Mouse (Mus musculus): ENCODE measurements at regions not wholly inside any gene's neighbourhood (a gene's known extent, or its start where the extent isn't known, plus 50 kb on each side); places are given as distances from the start of the nearest gene placed in this dataset.
A peak's percentile ranks its signal among the peaks of the same experiment; 100 is the strongest.

DNA sequence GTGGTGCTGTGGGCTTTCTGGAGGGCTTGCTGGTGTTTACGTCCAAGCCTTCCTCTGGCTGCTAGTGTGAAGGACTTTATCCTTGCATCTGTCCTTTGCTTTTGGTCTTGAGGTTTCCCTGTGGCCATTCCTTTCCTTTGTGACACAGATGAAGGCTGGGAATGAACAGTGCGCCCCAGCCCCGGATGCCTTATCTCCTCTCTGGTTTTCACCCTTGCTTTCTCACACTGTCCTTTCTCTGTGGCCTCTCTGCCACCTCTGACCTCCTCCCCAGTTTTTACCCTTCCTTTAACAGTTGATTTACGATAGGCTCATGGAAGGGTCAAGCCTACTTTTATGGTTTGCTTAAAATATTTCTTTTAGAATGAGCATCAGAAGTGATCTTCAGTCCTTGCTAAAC lies 53.2 kb downstream of the Gas1 start:
- no peak for DNase-seq

GRCm38 (mm10) chr13:60123174-60123587 lies 54.0 kb downstream of the Gas1 start:
- no peak for DNase-seq

DNA sequence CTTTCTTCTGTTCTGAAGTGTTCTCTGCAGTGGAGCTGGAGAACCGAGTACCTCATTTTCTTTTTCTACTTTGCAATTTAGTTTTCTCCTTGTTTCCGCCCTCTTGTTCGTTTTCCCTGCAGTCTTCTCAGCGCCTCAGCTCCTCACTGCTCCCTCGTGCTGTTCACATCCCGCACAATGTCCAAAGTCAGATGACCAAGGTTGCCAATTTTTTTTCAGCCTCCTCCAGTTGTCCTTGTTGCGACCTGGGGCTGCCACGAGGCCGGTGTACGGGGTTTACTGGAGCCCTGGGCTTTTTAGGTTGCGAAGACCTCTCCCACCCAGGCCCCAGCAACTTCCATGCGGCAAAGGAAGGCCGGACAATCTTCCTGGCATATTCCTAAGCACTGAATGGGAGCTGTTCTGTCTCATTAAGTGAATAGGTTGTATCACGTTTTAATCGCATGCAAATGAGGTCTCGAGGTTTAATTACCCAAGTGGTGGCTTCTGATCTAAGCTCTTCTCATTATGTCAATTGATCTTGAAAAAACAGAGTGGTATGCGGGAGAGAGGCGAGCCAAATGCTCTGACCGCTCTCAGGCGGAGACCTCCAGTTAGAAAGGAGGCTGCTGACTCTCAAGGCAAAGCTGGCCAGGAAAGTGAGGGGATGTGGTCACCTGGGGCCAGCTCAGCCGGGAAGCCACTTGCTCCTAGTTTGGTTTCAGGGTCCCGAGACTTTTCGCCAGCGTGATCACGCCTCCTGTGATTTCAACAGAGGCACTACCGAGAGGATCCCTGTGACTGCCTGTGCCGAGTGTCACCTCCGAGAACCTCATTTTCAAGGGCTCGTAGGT lies 54.6 kb downstream of the Gas1 start:
- no peak for DNase-seq

DNA sequence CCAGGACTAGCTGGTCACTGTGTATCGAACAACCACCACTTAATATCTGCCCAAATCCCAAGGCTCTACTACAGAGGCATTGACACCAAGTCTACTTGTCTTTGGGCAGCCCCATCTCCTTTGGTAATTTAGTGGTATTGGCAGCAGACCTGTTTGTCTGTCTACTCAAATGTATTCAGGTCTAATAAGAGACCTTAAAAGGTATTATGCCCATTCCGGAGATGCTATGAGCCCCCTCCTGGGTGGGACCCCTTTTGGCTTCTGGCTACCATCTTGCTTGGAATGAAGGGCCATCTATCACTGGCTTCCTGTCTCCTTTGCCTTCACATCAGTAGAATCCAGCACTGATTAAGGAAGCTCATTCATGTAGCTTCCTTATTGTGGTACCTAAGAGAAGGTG lies 65.7 kb downstream of the Gas1 start:
- DNase-seq = no peak

DNA sequence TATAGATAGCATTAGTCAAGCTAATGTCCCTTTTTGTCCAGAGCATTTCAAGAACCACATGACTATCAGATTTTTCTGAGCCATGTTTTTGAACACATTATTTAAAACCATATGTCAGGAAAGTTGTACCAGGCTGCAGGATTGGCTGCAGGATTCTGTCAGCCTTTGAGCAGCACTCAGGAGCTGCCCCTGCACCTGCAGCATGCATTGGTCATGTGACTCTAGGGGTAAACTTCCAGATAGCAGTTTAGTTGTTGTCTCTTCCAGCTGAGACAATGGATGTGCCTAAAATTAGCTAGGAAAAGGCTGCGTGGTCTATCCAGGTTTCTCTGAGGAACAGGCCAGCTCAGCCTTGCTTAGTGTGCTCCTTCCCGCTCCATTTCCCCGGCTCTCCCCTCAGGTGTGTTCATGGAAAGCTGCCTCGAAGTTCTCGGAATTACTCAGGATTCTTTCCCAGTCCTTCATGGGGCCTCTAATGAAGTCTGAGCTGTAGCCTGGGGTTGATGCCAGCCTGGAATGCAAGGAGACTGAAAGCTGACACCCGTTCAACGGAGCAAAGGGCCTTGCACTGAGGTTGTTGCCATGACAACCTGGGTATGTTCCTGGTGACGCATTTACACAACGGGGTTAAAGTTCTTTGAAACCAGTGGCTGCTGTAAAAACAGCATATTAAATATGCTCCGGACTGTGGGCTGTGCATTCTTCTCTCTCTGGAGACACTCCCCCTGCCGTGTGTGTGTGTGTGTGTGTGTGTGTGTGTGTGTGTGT lies 66.9 kb downstream of the Gas1 start:
- peak; percentile 28 for DNase-seq

- DNase-seq = peak; percentile 54
Observed at GRCm38 (mm10) chr13:60105286-60105685, 71.9 kb downstream of the Gas1 start.

- no peak for DNase-seq
Observed at GRCm38 (mm10) chr13:60101651-60102050, 75.5 kb downstream of the Gas1 start.

DNA sequence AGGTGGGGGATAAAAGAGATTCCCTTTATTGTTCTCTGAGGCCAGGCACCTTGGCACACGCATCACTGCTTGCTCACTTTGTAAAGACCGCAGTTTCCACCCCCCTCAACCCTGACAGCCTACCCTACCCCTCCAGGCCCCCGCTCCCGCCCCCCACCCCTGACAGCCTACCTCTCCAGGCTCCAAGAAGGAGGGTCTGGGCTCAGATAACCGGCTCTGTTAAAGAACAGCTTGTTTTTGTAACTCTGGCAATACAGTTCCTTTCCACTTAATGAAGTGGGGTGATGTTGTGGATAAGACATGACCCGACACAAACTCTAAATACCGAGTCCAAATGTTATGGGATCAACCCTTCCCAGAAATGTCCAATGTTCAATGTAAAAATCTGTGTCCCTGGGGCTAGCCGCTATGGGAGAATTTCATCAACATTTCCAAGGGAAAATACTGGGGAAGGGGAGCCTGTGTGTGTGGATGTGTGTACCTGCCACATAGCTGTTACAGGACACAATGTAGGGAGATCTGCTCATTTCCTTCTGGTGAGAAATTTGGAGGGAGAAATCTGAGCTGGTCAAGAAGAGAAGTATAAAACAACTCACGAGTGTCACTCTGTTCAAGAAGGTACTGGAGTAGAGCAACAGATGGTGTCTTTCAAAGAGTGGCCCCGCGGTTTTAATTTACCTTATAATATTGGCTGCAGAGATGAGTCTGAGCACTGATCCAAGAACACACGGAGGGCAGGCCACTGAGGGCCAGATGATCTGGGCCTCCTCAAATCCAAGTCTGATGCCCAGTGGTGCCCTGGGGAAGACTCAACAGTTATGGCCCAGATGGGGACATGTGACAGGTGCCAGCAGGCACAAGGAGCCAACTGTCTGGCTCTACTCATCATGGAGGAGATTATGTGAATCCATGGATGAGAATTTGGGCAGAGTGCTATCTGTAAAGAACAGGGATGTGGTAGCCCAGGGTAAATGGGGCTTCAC lies 76.7 kb downstream of the Gas1 start:
- DNase-seq = no peak

DNA sequence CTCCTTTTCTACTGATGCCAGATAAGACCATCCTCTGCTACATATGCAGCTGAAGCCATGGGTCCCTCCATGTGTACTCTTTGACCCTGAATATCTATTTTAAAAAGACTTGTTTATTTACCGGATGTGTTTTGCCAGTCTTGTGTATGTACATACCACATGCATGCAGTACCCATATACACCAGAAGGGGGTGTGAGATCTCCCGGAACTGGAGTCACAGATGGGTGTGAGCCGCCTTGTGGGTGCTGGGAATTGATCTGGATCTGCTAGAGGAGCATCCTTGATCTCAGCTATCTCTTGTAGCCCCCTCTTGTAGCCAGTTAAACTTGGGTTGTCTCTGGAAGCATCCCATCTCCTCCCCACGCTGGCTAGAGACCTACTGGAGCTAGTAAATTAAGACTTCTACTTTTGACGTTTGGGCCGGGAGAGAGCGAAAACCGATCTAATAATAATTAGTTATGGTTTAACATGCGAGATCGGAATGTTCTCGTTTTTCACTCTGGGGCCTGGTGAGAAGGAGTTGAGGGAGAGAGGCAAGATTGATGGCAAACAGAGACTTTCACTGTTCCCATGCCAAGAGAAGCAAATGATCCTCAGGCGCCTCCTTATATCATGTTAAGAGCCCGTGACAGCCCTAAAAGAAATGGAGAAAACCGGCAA lies 77.6 kb downstream of the Gas1 start:
- no peak for DNase-seq

DNA sequence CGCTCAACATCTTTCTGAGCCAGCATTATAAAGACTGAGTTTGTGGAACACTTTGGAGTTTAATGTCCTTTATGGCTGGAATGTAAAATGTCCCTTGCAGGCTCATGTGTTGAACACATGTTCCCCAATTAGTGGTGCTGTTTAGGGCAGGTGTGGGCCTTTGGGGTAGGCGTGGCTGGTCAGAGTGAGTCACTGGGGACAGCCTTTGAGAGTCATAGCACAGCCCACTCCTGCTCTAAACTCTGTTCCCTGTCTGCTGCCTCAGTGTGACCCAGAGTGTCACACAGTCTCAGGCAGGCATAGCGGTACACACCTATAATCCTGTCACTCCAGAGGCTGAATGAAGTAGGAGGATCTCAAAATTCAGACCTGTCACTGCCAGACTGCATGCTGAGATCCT lies 78.8 kb downstream of the Gas1 start:
- DNase-seq = no peak

GRCm38 (mm10) chr13:60097776-60098175 lies 79.4 kb downstream of the Gas1 start:
- no peak for DNase-seq

DNA sequence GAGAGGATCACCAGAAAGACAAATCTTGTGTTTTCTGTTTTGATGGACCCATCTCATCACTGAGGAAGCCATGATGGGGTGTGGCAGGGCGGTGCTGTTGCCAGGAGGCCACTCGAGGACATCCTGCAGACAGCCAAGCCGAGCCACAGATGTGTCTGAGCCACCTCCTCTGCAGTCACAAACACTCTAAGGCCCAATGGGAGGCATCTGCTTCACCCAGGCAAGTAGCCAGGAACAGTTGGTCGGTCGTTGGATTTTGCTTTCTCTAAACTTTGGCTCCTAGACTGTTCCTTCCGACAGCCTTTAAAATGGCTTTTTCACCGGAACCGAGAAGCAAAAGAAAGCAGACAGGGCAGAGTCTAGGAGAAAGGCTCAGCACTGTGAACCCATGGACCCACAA lies 90.5 kb downstream of the Gas1 start:
- DNase-seq = peak; percentile 13

DNA sequence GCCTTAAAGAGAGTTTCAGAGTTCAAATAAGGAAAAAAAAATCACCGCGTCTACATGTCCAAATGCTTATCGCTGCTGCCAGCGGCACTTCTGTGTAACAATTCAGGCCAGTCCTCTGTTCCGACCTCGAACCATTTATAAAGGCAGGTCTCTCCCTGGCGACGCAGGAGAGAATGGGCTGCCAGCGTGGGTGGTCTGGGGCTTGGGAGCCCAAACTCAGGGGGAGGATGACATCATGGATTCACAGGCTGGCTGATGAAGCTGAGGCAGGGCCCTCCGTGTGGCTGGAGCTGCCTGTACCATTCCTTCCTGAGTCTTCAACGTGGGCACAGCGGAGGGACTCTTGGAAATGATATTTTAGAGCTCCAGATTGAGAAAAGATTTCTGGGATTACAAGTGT lies 92.2 kb downstream of the Gas1 start:
- DNase-seq = peak; percentile 23

GRCm38 (mm10) chr13:60084290-60084689 lies 92.9 kb downstream of the Gas1 start:
- DNase-seq = no peak

DNA sequence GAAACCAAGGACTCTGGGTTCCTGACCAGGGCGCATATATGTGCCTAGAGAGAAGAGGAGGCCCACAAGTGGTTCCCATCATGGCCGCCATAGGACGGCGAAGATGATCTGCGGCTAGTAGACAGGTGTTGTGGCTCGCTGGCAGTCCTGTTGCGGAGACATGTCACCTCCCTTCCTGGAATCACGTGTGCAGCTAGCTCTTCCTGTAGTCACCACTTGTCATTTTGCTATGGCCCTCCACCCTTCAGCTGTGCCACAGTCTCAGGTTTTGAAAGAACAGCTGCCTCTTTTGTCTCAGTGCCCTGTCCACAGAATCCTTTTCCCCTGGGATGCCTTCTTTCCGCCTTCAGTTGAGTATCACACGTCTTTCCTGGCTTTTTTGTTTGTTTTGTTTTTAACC lies 97.1 kb downstream of the Gas1 start:
- no peak for DNase-seq

DNA sequence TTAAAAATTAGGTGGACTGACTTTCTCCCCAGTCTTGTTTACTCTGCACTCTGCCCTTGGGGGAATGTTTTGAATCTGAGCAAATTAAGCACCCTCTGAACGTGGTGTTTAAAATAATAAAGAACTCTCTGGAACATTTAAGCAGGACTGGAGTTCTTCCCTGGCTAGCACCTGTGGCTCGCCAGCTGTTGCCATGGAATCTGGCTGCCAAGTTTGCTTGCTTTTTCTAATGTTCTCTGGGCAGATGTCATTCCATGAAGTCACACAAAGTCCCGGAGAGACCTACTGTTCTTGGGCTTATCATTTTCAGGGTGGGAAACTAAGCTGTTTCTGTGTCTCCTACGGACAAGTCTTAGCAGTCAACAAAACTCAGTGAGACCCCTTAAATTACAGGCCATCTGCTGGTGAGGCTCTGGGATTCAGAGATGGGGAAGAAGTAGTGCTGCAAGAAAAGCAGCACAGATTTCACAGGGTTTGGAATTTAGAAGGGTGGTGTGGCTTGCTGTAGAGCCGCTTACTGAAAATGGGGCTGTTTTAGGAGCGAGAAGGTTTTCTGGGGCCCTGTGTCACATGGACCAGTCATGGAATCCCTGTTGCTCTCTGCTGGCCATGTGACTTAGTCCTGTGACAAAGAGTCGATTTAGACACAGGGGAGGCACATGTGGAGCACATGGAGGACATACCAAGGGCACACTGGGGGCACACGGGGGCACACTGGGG lies 98.7 kb downstream of the Gas1 start:
- no peak for DNase-seq

DNA sequence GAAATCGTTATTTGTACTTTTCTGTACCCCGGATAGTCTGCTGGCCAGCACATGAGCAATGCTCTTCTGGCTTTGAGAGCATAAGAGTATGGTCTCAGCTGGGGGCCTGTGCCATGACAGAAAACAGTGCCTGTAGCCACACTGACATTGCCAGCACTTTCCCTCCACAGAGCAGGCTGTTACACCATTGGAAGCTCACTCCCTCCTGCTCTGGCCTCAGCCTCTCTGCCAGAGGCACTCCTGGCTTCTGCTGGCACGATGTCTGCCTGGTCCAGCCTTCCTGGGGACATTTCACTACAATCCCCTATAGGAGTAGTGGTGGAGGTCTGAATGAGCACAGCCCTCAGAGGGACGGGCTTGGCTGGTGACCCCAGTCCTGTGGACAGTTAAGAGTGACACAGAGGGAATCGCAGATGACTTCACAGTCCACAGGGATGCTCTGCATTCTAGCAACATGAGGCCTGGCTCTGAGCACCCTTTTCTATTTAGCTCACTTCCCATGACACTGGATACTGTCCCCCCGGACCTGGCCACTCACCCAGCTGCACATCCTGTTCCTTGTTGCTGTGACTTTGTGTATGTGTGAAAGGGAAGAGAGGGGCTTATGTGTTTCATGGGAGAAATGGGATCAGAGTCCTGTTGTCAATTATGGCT lies 100.9 kb downstream of the Gas1 start:
- DNase-seq = no peak

- no peak for DNase-seq
Observed at GRCm38 (mm10) chr13:60071595-60071994, 105.6 kb downstream of the Gas1 start.

GRCm38 (mm10) chr13:60069196-60069595 lies 108.0 kb downstream of the Gas1 start:
- DNase-seq = peak; percentile 30

DNA sequence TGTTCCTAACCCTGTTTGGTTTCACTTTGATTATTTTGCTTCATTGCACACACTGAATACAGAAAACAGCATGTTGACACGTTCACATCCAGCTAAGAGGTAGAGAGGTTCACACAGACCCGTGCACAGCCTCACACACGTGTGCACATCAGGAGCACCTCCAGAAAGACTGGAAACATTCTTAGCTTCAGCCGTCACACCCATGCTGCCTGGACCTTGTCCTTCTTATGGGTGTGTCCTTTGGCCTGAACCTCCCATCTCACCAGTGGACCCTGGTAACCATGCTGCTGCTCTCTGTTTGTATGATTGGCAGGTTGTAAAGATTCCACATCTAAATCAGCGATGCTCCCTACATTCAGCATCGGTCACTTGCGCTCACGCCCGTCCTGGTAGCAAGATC lies 109.8 kb downstream of the Gas1 start:
- DNase-seq = no peak

GRCm38 (mm10) chr13:60061589-60061988 lies 115.6 kb downstream of the Gas1 start:
- no peak for DNase-seq

Data from right cerebral cortex, postnatal 4 days (tissue).